Mouse (Mus musculus): ENCODE data around the gene Styxl1.

The Styxl1 gene

GRCm38 (mm10) chr5:135728361-135728760, 49.8 kb downstream of the Styxl1 start:
- no peak for ATAC-seq (ENCODE audit: insufficient number of reproducible peaks, low FRiP score, low TSS enrichment)

GRCm38 (mm10) chr5:135727871-135728270, 50.3 kb downstream of the Styxl1 start:
- ATAC-seq (ENCODE audit: insufficient number of reproducible peaks, low FRiP score, low TSS enrichment): no peak

GRCm38 (mm10) chr5:135726641-135727346, 51.4 kb downstream of the Styxl1 start:
- no peak for ATAC-seq (ENCODE audit: insufficient number of reproducible peaks, low FRiP score, low TSS enrichment)

GRCm38 (mm10) chr5:135725991-135726390, 52.2 kb downstream of the Styxl1 start:
- no peak for ATAC-seq (ENCODE audit: insufficient number of reproducible peaks, low FRiP score, low TSS enrichment)

GRCm38 (mm10) chr5:135725391-135725841, 52.8 kb downstream of the Styxl1 start:
- no peak for ATAC-seq (ENCODE audit: insufficient number of reproducible peaks, low FRiP score, low TSS enrichment)

- no peak for ATAC-seq (ENCODE audit: insufficient number of reproducible peaks, low FRiP score, low TSS enrichment)
Observed at GRCm38 (mm10) chr5:135724536-135725322, 53.5 kb downstream of the Styxl1 start.

GRCm38 (mm10) chr5:135723165-135723751, 54.9 kb downstream of the Styxl1 start:
- ATAC-seq (ENCODE audit: insufficient number of reproducible peaks, low FRiP score, low TSS enrichment): no peak

GRCm38 (mm10) chr5:135722121-135722520, 56.1 kb downstream of the Styxl1 start:
- ATAC-seq (ENCODE audit: insufficient number of reproducible peaks, low FRiP score, low TSS enrichment): no peak

- no peak for ATAC-seq (ENCODE audit: insufficient number of reproducible peaks, low FRiP score, low TSS enrichment)
Observed at GRCm38 (mm10) chr5:135721076-135721475, 57.1 kb downstream of the Styxl1 start.

GRCm38 (mm10) chr5:135720121-135720520, 58.1 kb downstream of the Styxl1 start:
- no peak for ATAC-seq (ENCODE audit: insufficient number of reproducible peaks, low FRiP score, low TSS enrichment)

GRCm38 (mm10) chr5:135719586-135720120, 58.5 kb downstream of the Styxl1 start:
- ATAC-seq (ENCODE audit: insufficient number of reproducible peaks, low FRiP score, low TSS enrichment): no peak

- no peak for ATAC-seq (ENCODE audit: insufficient number of reproducible peaks, low FRiP score, low TSS enrichment)
Observed at GRCm38 (mm10) chr5:135715624-135716023, 62.6 kb downstream of the Styxl1 start.

- no peak for ATAC-seq (ENCODE audit: insufficient number of reproducible peaks, low FRiP score, low TSS enrichment)
Observed at GRCm38 (mm10) chr5:135713441-135714218, 64.6 kb downstream of the Styxl1 start.

GRCm38 (mm10) chr5:135712803-135713202, 65.4 kb downstream of the Styxl1 start:
- ATAC-seq (ENCODE audit: insufficient number of reproducible peaks, low FRiP score, low TSS enrichment): no peak

GRCm38 (mm10) chr5:135711582-135712355, 66.4 kb downstream of the Styxl1 start:
- no peak for ATAC-seq (ENCODE audit: insufficient number of reproducible peaks, low FRiP score, low TSS enrichment)

GRCm38 (mm10) chr5:135710599-135711214, 67.5 kb downstream of the Styxl1 start:
- no peak for ATAC-seq (ENCODE audit: insufficient number of reproducible peaks, low FRiP score, low TSS enrichment)

- ATAC-seq (ENCODE audit: insufficient number of reproducible peaks, low FRiP score, low TSS enrichment): no peak
Observed at GRCm38 (mm10) chr5:135709716-135710115, 68.5 kb downstream of the Styxl1 start.

GRCm38 (mm10) chr5:135707855-135708254, 70.3 kb downstream of the Styxl1 start:
- ATAC-seq (ENCODE audit: insufficient number of reproducible peaks, low FRiP score, low TSS enrichment): no peak

GRCm38 (mm10) chr5:135707039-135707438, 71.1 kb downstream of the Styxl1 start:
- ATAC-seq (ENCODE audit: insufficient number of reproducible peaks, low FRiP score, low TSS enrichment): no peak
